Mouse (Mus musculus): ENCODE data around the gene Gtf2a1l.

Gtf2a1l gene

GRCm38 (mm10) chr17:88668452-88668851 lies at the start of gene Gtf2a1l:
Gene Gtf2a1l (plus strand): TSS chr17:88668660.
- peak; percentile 55 for DNase-seq (ENCODE audit: low spot score)

GRCm38 (mm10) chr17:88620935-88621334 lies 47.5 kb upstream of the Gtf2a1l start:
- no peak for DNase-seq (ENCODE audit: low spot score)

- DNase-seq (ENCODE audit: low spot score) = no peak
Observed at GRCm38 (mm10) chr17:88621374-88621773, 47.1 kb upstream of the Gtf2a1l start.

GRCm38 (mm10) chr17:88622711-88623110 lies 45.7 kb upstream of the Gtf2a1l start:
- DNase-seq (ENCODE audit: low spot score) = no peak

GRCm38 (mm10) chr17:88624386-88624785 lies 44.1 kb upstream of the Gtf2a1l start:
- DNase-seq (ENCODE audit: low spot score) = no peak

- DNase-seq (ENCODE audit: low spot score) = no peak
Observed at GRCm38 (mm10) chr17:88625350-88625749, 43.1 kb upstream of the Gtf2a1l start.

- no peak for DNase-seq (ENCODE audit: low spot score)
Observed at GRCm38 (mm10) chr17:88625931-88626330, 42.5 kb upstream of the Gtf2a1l start.

GRCm38 (mm10) chr17:88626347-88626811 lies 42.1 kb upstream of the Gtf2a1l start:
- no peak for DNase-seq (ENCODE audit: low spot score)

GRCm38 (mm10) chr17:88627150-88627549 lies 41.3 kb upstream of the Gtf2a1l start:
- no peak for DNase-seq (ENCODE audit: low spot score)

GRCm38 (mm10) chr17:88628676-88629380 lies 39.6 kb upstream of the Gtf2a1l start:
- peak; percentile 22 for DNase-seq (ENCODE audit: low spot score)

GRCm38 (mm10) chr17:88629381-88629759 lies 39.1 kb upstream of the Gtf2a1l start:
- no peak for DNase-seq (ENCODE audit: low spot score)

- DNase-seq (ENCODE audit: low spot score) = no peak
Observed at GRCm38 (mm10) chr17:88629931-88630553, 38.4 kb upstream of the Gtf2a1l start.

GRCm38 (mm10) chr17:88630554-88630948 lies 37.9 kb upstream of the Gtf2a1l start:
- DNase-seq (ENCODE audit: low spot score) = no peak

GRCm38 (mm10) chr17:88632631-88633030 lies 35.8 kb upstream of the Gtf2a1l start:
- no peak for DNase-seq (ENCODE audit: low spot score)

GRCm38 (mm10) chr17:88636076-88636475 lies 32.4 kb upstream of the Gtf2a1l start:
- DNase-seq (ENCODE audit: low spot score) = no peak

GRCm38 (mm10) chr17:88636587-88636986 lies 31.9 kb upstream of the Gtf2a1l start:
- no peak for DNase-seq (ENCODE audit: low spot score)

GRCm38 (mm10) chr17:88641012-88641411 lies 27.4 kb upstream of the Gtf2a1l start:
- peak; percentile 73 for DNase-seq (ENCODE audit: low spot score)

GRCm38 (mm10) chr17:88641836-88642235 lies 26.6 kb upstream of the Gtf2a1l start:
- no peak for DNase-seq (ENCODE audit: low spot score)

- DNase-seq (ENCODE audit: low spot score) = no peak
Observed at GRCm38 (mm10) chr17:88644876-88645275, 23.6 kb upstream of the Gtf2a1l start.

GRCm38 (mm10) chr17:88645299-88645698 lies 23.2 kb upstream of the Gtf2a1l start:
- DNase-seq (ENCODE audit: low spot score) = no peak

- DNase-seq (ENCODE audit: low spot score) = no peak
Observed at GRCm38 (mm10) chr17:88647149-88647548, 21.3 kb upstream of the Gtf2a1l start.

- peak; percentile 80 for DNase-seq (ENCODE audit: low spot score)
Observed at GRCm38 (mm10) chr17:88652010-88652409, 16.4 kb upstream of the Gtf2a1l start.

GRCm38 (mm10) chr17:88652702-88653374 lies 15.6 kb upstream of the Gtf2a1l start:
- DNase-seq (ENCODE audit: low spot score) = peak; percentile 88
